Mouse (Mus musculus) gastrocnemius, postnatal 10 days (tissue): Measurements from ENCODE around the gene Igtp. TPM values are rescaled to one million over a fixed set of nuclear protein-coding genes. Genes with fewer than 3 reads are reported as not detected.
"Not testable (repeated sequence)": the region's sequence is repeated elsewhere in the genome, so short reads cannot be mapped to it uniquely, and the experiment has no call there.

ENCODE experiments used
- DNase-seq: peaks from one replicate; pipeline ENCODE4 v3.0.0; 2021; ENCODE audit warnings: mixed read lengths
- long read RNA-seq, 2 experiments: library from polyadenylated mRNA; stranded (forward); transcript quantifications; one replicate each; pipeline ENCODE4 v2.0.0; 2021
- total RNA-seq, 2 experiments: library from RNA; stranded (reverse); gene quantifications; 2 replicates each; pipeline ENCODE4 v1.2.3; 2021

The Igtp gene
- total RNA-seq: 1 to 10 TPM; 4.7 to 6.6 TPM
- long read RNA-seq, experiment 1, transcript Igtp-201 (3 exons, 2,022 nt): major isoform, 10 of 12 reads
- long read RNA-seq, experiment 1, partial matches to known transcripts: 1 of 12 reads
- long read RNA-seq, experiment 1, other reads (novel, unspliced or antisense): 0 of 12 reads
- long read RNA-seq, experiment 2, transcript Igtp-201 (3 exons, 2,022 nt): major isoform, 6 of 7 reads
- long read RNA-seq, experiment 2, partial matches to known transcripts: 1 of 7 reads
- long read RNA-seq, experiment 2, other reads (novel, unspliced or antisense): 0 of 7 reads

DNA sequence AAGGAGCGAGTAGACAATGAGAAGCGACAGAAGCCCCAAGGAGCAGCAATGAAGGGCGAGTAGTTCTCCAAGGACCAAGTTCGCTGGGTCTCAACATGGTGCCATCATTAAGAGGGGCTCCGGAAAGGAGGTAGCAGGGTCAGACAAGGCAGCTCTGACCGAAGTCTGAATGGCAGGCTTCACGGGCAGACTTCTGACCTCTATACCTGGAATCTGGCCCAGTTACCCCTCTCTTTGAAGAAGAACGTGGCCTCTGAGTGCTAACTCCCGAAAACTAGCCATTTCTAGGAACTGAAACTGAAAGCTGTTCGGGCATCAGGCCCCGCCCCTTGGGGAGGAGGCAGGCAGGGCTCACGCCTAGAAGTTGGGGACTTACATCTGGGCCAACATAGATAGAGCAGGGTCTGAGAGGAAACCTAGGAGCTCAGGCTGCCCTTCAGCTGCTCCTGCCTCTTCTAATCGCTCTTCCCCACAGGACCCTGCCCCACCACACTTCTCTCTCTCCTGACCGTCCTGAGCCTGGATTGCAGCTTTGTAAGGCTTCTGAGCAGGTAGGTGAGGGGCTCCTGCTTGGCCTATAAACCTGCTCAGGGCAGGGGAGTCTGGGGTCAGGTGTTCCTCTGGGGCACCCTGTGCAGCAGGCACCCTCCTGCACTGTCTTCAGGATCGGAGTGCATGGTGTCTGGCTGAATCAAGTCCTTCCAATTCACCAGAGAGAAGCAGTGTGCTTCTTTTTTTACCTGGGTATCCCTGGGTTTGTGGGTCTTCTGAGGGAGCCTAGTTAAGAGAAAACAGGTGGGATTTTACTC is at the start of gene Igtp, which contains the start of gene Irgm2:
Igtp (plus strand) TSS at position 328 of the 809 bp plus-strand sequence.
Irgm2 (plus strand) TSS at position 390 of the 809 bp plus-strand sequence.
- peak; percentile 71 for DNase-seq

DNA sequence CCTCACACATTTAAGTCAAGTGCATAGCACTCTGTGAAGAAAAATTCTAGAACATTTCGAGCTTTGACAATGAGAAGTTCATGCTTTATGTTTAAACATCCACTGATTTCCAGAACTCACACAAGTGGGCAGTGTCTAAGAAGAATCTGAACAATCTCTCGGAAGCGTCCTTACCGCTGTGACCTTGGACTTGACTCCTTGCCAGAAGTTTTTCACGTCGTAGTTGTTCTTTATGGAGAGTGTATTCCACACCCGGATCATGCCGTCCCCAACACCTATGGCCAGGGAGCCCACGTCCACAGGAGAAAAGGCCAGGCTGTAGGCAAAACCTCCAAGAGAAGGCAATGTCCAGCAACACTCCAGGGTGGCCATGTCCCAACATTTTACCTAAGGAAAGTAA is 43.9 kb upstream of the Igtp start:
- DNase-seq: no peak

DNA sequence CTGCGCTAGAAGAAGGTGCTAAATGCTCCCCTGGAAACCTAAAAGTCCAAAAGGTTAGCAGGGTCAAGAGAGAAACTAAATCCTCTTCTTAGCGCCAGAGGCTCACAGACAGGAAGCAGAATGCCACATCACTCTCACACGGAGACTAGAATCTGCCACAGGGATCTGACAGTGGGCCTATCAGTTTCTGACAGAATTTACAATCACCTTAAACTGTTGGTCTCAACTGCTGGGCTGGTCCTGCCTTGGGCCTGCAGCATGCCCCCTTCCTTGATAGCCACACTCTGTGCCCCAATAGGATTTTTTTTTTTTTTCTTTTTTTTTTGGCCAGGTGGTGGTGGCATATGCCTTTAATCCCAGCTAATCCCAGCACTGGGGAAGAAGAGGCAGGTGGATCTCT is 42.5 kb upstream of the Igtp start:
- no peak for DNase-seq

DNA sequence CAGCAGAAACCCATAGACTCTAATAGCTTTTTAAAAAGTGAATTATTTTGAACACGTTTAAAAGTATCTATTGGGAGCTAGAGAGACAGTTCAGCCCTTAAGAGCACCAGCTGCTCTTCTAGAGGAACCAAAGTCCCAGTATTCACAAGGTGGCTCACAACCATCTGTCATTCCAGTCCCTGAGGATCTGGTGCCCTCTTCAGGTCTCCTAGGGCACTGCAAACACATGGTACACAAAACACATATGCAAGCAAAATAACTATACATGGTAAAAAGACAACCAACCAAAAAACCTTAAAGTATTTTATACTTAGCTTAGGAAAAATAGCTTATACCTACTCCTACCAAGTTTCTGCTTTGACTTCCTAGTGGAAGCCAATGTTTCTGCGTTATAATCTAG is 34.3 kb upstream of the Igtp start:
- DNase-seq: no peak

DNA sequence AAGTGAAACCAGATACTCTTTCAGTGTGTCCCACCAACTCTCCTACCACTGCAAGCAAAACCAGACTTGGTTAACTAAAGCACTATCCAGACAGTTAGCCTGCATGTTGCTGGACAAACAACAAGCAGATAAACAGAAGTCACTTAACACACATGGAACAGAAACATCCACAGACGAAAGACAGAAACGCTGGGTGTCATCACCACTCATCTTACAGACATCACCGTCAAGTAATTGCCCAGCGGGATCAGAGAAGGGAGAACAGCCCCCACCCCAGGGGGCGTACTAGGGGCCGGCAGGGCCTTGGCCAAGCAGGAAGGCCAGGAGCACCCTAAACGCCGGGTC is 31.6 kb upstream of the Igtp start:
- DNase-seq: no peak

DNA sequence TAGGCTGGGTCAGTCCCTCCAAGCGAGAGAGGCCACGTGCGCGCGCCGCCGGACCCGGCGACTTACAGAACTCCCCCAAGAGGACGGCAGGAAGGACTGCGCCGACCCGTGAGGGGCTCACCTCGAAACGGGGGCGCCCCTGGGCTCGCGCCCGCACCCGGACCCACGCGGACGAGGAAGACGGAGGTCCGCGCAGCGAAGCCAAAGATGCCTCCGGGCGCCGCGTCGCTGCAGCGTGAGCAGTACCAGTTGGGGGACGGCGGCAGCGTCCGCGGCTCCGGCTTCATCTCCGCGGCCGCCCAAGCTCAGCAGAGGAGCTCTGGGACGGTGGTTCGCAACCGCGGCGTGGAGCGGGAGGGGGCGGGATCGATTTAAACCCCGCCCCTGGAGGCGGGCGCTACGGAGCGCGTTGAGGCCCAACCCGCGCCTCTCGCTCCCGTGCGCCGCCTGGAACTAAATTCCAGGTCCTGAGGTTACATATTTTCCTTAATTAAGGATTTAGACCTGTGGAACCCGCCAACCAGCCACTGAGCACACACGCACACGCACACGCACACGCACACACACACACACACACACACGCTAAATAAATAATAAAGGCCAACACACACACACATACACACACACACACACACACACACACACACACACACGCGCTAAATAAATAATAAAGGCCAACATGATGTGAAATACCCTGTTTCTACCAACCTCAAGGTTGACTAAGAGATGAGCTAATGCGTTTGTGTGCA is 31.0 kb upstream of the Igtp start, which contains the start of gene Gemin5:
Gemin5 (minus strand) TSS at position 373 of the 749 bp plus-strand sequence.
- peak; percentile 88 for DNase-seq

DNA sequence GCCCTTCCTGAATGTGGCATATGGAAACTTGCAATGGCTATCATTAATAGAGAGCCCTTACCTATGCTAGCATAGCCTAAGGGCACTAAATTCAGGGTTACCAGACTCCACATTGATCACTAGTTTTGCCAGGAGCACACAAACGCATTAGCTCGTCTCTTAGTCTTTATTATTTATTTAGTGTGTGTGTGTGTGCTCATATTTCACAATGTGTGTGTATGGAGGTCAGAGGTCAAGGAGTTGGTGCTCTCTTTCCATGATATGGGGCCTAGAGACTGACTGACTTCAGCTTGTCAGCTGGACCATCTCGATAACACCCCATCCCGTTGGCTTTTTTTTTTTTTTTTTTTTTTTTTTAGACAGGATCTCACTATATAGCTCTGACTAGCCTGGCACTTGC is 29.7 kb upstream of the Igtp start:
- DNase-seq: no peak

DNA sequence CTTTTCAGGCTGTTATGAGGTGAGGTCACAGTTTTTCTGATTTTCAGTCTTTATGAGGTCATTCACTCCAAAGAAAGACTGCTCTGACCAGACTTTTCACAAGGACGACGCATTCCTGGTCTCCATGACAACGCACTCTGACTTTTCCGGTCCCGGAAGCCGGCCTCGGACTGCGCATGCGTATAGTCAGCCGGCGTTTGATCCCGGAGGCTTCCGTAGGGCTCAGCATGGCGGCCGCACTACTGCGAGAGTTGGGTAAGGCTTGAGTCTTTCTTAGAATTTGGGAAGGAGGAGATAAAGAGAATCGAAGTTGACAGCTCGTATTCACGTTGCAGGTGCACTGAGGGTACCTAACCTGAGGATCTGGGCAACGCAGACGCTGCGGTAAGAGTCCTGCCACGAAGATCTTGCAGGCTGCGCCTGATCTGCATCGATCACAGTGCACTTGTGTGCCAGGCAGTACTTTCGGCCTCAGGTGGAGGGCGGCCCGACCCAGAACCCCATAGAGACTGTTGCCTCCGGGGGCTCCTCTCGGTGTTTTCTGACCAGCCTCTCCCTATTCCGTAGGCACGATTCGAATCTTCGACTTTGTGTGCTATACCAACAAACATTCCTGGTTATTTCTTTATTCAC is 27.8 kb upstream of the Igtp start, which contains the start of gene Mrpl22:
Mrpl22 (plus strand) TSS at position 203 of the 633 bp plus-strand sequence.
- DNase-seq: peak; percentile 97

DNA sequence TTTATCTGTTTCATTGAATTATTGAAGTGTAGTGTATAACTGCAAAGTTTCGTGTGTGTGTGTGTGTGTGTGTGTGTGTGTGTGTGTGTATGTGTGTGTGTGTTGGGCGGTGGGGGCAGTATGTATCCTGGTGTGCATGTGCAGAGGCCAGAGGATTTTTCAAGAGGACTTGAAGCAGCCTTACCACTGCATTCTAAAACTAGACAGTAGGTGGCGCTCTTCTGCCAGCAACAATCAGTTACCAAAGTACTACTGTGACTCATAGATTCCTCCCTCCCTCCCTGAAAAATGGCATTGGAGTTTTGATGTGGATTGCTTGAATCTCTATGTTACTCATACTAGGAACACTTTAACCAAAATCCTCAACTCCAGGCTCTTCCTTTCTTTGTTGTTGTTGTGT is 19.8 kb upstream of the Igtp start:
- peak; percentile 59 for DNase-seq

DNA sequence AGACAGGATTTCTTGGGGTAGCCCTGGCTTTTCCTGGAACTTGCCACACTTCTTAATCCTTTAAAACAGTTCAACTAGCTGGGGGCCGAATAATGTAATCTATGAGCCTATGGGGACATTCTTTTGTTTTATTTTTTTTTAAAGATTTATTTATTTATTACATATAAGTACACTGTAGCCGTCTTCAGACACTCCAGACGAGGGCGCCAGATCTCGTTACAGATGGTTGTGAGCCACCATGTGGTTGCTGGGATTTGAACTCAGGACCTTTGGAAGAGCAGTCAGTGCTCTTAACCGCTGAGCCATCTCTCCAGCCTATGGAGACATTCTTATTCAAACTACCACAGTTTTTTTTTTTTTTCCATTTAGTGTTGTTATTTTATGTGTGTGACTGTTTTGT is 19.4 kb upstream of the Igtp start:
- DNase-seq: not testable (repeated sequence)

DNA sequence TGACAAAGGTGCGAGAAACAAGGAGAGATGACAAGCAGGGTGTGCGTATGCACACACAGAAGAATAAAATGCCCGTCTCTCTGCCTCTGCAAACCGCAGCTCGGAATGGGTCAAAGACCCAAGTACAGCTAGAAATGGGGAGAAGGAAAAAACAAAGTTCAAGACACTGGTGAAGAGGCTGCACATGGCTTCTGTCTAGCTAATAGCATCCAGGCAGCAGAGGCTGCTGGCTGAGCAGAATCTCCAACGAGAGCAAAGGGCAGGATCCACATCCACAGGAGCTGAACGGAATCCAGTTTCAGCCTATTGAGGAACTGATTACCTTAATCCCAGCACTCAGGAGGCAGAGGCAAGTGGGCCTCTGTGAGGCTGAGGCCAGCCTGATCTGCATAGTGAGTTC is 18.6 kb upstream of the Igtp start:
- DNase-seq: no peak

DNA sequence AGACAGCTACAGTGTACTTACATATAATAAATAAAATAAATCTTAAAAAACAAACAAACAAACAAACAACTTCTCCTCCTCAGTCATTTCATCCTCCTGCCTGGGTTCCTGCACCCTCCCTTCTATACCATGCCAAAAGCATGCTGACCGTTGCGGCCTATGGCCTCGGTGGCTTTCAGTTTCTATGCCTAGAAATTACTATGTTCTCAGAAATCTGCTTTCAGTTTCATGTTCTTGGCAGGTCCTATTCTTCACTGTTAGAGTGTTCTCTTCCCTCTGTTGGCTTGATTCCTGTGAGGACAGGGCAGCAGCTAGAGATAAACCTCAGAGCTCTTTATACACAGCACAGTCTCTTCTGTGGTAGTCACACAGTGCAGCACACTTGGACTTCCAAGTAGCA is 15.8 kb upstream of the Igtp start:
- no peak for DNase-seq

DNA sequence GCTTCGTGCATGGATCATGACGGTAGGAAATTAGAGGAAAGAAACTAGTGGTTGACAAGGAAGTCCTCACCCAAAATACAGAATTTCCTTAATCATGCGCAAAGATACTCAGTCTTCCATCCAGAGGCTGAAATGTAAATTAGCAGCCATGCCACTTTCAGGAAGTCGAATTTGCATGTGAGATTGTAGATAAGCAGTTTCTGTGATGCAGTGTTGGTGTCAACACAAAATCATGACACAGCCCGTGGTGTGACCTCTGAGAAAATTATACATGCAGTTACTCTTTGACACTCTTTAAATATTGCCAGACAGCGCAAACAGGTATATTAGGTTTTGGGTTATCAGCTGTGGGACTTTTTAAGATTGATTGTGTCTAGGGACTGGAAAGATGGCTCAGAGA is 9.7 kb upstream of the Igtp start:
- no peak for DNase-seq

DNA sequence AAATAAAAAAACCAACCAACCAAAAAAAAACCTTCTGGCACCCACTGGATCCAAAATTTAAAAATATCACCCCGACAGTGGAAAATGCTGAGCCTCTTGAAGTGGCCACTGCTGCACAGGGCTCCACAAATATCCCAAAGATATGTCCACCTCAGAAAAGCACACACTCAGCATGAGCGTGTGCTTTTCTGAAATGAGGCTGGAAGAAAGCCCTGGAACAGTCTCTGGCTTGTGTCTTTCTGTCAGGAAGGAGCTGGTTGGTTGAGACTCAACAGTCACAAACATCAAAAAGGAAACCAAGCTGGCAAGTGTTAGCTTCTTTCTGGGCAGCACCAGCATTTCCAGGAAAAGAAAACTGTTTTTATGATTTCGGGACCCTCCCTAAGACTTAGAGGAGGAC is 6.0 kb upstream of the Igtp start:
- no peak for DNase-seq

DNA sequence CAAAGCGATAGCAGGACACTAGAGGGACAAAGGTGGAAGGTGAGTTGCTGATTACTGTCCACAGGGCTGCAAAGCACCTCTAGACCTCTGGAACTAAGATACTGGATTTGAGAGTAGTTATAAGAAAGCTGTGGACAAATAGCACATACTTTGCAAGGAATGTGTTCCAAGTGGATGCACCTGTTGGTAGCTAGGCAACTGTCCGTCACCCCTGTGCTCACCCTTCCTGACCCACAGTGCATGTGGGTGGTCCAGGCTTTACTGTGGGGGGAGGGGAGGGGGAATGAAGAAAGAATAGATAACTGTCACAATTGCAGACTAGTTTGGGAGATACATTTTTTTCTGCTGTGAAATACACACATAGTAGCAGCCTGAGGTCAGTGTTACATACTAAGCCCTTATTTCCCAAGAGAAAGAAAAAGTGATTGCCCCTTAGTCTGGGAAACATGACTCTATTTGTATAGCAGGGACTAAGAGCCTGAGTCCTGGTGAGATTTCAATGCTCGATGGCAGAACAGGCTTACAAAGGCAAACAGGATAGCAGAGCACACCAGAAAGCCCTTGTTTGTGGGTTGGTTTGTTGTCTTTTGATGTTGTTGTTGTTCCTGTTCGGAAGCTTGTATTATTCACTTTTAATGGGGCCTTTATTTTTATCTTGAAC is 5.4 kb upstream of the Igtp start:
- no peak for DNase-seq

DNA sequence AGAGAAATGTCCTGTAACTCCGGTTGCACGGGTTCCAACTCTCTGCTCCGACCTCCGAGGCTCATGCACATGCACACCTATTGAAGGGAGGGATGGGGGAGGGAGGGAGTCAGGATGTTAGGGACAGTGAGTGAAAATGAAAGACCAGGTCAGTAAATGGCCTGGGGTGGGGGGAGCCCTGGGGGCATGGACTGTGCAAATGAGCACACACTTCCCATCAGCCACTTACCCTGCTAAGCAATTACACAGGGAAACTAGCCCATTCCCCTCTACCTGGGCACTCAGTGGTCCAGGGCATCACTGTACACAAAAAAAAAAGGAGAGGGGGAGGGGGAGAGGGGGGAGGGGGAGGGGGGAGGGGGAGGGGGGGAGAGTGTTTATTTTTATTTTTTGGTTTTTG is 693 bp upstream of the Igtp start:
- no peak for DNase-seq

DNA sequence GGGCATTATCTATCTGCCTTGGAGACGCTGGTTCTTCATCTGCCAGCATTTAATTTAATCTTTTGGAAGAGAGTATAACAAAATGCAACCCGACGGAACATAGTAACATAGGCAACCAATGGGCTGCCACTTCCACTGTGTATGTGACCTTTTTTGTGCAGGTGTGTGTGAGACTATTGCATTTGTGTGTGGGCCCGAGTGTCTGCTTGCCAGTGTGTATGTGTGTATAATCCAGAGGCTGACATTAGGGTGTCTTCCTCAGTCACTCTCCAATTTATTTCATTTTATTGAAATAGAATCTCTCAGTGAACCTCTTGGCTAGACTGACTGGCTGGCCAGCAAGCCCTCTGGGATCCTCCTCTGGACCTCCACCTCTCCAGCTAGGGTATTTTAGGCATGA is 870 bp downstream of the Igtp start:
- DNase-seq: no peak

DNA sequence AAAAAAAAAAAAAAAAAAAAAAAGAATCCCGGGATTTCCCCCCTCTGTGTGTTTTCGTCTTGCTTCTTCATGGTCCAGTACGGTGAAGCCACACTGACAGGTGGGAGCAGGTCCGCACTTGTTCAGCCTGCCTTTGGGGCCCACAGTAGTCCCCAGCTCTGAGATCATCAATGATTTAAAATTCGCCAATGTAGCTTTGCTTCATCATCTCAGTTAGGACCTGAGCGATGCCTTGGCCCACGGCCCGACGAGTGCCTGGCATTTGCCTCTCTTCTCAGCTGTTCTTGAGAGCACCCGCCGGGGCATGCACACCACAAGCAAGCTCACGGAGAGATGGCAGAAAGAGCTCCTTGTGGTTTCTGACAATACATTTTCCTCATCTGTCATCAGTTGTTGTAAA is 1.7 kb downstream of the Igtp start:
- DNase-seq: peak; percentile 49

DNA sequence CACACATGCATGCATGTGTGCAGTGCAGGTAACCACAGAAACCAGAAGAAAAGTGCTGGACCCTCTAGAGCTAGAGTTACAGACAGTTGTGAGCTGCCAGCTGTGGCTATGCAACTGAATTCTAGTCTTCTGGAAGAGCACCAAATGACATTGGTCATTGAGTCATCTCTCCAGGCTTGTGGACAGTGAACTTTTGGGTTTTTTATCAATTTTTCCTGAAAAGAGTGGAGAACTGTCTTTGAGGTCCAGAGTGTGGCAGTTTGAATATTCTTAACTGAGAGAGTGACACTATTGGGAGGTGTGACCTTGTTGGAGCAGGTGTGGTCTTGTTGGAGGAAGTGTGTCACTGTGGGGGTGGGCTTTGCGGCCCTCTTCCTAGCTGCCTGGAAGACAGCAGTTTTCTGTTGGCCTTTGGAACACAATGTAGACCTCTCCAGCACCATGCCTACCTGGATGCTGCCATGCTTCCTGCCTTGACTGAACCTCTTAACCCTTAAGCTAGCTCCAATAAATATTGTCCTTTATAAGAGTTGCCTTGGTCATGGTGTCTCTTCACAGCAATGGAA is 11.0 kb downstream of the Igtp start:
- DNase-seq: no peak

DNA sequence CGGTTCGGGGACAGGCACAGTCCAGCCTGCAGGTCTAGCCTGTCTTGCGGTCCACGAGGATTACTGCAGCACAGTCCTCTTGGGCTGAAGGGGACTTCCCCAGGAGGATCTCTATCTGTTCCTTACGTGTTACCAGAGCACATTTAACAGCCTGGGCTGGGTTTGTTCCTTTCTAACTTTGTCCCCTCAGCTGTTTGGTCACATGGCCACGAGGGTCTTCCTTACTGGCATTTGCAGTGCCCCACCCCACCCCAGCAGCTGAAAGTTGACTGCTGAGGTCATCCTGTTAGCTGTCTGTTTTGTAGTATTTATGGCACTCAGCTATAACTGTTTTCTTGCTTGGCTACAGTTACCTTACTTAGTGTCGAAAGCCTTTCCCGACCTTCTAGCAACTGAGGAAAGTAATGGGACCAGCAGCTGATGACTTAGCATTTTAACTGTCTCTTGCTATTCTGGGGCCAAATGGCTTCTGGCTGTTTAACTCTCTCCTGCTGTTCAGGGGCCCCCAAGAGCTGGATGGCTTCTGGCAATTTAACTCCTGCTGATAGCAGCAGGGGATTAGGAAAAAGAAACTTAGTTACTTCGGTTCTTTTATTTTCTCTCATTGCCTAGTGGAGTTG is 11.8 kb downstream of the Igtp start:
- DNase-seq: no peak

DNA sequence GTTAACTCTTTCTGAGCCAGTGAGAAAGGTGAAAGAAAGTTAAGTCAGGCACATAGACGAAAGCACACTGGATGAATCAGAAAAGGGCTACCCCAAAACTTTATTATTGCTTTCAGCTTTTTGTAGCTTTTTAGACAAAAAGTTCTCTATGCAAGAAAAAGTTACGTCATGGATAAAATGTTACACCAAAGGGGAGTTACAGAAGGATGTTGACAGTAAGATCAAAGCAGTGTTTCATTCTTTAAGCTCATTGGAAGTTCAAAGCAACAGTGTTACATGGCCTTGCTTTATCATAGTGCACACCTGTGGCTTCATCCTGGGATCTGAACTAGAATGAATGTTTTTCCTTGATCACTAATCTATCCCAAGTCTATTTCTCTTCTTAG is 12.3 kb downstream of the Igtp start:
- no peak for DNase-seq
